Mouse (Mus musculus): Measurements from ENCODE around the gene Spata31d1d.

The Spata31d1d gene

DNA sequence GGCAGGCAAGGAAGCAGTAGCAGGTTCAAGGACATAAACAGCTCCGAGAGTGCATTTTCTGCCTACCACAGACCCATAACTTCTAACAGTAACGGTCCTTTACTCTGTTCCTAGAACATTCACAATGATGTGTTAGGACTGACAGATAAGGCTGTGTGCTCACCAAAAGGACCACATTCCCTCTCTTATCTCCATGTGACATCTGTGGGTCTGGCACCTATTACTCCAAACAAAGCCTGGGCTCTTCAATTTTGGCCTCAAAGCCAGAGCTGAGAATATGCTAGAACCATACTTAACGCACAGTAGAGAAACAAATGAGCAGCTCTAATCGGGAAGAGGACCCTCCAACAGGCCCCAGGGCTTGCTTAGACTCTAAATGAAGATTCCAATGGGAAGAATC is 51.6 kb downstream of the Spata31d1d start:
- no peak for DNase-seq (ENCODE audit: extremely low read depth, insufficient read length, low spot score)

DNA sequence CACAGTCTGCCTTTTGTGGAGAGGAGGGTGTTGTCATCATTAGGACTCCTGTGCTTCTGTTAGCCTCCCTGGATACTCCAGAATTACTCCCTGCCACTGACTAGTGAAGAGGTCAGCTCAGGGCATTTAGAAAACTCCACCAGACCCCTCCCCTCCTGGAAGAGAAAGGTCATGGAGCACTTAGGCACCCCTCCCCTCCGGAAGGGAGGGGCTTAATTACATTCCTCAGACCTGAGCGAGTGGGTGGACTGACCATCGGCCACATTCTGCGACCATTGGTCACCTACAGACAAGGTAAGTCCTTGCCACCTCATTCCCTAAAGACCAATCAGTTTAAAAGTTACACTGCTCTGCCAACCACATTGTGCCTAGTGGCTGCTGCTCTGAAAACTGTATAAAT is 52.2 kb downstream of the Spata31d1d start:
- no peak for DNase-seq (ENCODE audit: extremely low read depth, insufficient read length, low spot score)

DNA sequence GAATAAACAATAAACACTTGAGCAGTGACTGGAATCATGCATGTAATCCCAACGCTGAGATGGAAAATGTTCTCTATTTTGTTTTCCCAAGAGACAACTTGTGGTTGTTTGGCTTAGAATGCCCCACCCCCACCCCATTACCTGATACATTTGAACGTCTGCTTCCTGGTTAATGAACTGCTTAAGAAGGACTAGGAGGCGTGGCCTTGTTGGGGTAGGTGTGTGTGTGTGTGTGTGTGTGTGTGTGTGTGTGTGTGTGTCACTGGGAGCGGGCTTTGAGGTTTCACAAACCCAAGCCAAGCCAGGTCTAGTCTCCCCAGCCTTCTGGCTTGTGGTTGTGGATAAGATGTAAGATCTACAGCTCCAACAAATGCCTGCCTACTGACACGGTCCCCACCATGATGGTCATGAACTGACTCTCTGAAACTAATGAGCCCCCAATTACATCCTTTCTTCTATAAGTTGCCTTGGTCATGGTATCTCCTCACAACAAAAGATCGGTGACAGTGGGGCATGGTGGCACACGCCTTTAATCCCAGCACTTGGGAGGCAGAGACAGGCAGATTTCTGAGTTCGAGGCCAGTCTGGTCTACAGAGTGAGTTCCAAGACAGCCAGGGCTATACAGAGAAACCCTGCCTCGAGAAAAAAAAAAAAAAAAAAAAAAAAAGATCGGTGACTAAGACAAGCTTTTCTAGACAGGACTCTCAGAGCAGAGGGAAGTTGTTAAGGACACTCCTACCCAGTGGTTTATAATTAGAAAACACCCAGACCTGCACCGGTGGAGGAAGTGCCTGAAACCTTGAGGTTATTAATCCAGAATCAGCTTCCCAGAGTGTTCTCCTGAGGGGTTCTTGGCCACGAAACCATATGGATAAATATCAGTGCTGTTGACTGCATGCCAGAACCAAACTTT is 55.0 kb downstream of the Spata31d1d start:
- DNase-seq (ENCODE audit: extremely low read depth, insufficient read length, low spot score), result no peak

All from 3134 (cell line).